Mouse (Mus musculus): ENCODE data around the gene Cst3. TPM values are rescaled to one million over a fixed set of nuclear protein-coding genes. Genes with fewer than 3 reads are reported as not detected.

Gene Cst3
- total RNA-seq, 4 experiments from 2014 or later = 2,002 to 3,250 (median 2,603) TPM

- no peak for DNase-seq (ENCODE audit: low spot score in 2 of 2)
Measured at GRCm38 (mm10) chr2:148856630-148857400, 18.7 kb downstream of the Cst3 start.

GRCm38 (mm10) chr2:148851116-148851906 is 24.2 kb downstream of the Cst3 start:
- DNase-seq (ENCODE audit: low spot score in 2 of 2) = peak; percentile 63 to 70

DNA sequence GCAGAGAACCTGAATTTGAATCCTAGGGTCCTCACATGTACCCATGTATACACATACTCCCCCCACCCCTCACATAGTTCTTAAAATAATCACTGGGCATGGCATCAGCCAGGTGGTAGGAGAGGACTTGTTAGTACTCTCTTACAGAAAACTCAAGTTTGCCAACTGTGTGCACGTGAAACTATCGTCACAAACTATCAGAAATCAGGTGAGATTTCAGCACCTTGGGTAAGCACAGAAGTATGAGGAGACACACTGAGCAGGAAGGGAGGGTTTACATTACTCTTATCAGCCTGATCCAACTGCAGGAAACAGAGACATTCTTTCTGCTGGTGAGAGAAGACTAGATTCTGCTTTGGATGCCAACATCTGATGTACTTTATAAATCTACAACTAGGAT is 36.3 kb downstream of the Cst3 start:
- DNase-seq (ENCODE audit: low spot score in 2 of 2) = no peak

GRCm38 (mm10) chr2:148838075-148838777 is 37.3 kb downstream of the Cst3 start:
- no peak for DNase-seq (ENCODE audit: low spot score in 2 of 2)

GRCm38 (mm10) chr2:148834912-148835311 is 40.6 kb downstream of the Cst3 start, which contains the start of gene Cst9:
Cst9 (plus strand) TSS chr2:148835147.
- DNase-seq (ENCODE audit: low spot score in 2 of 2) = no peak

- DNase-seq (ENCODE audit: low spot score in 2 of 2) = no peak
Measured at GRCm38 (mm10) chr2:148825986-148826385, 49.5 kb downstream of the Cst3 start.

Other genes starting within 250 kb of the Cst3 start
- gene Nxt1, start 203.1 kb downstream of the Cst3 start, total RNA-seq (2022) = 10 to 100 TPM; 10.7 to 13.1 (median 11.9) TPM
- 10 to 100 TPM; 26.8 to 30.6 (median 29.2) TPM for gene Gzf1, start 194.7 kb downstream of the Cst3 start, total RNA-seq (2022)
- gene Napb, start 143.2 kb downstream of the Cst3 start, total RNA-seq (2022) = 100 to 1,000 TPM; 311 to 359 (median 347) TPM
- under 1 TPM in 1 of 4 experiments, not detected in 3; 0.78 TPM for gene Cstl1, start 125.3 kb downstream of the Cst3 start, total RNA-seq (2022)
- gene Cst11, start 104.2 kb downstream of the Cst3 start, total RNA-seq (2022) = not detected
- not detected for gene 8030411F24Rik, start 93.7 kb downstream of the Cst3 start, total RNA-seq (2022)
- 1 to 10 TPM; 4.9 to 9.9 (median 7.6) TPM for gene Cst12, start 86.3 kb downstream of the Cst3 start, total RNA-seq (2022)
- not detected for gene Cst8, start 76.9 kb downstream of the Cst3 start, total RNA-seq (2022)
- gene Cst13, start 55.6 kb downstream of the Cst3 start, total RNA-seq (2022) = not detected
- not detected for gene Cst9, start 40.5 kb downstream of the Cst3 start, total RNA-seq (2022)
- gene 9230104L09Rik, start 10.7 kb downstream of the Cst3 start, total RNA-seq (2022) = not detected
- gene Gm1330, start 127.6 kb upstream of the Cst3 start, total RNA-seq (2022) = not detected
- gene Gm10750, start 141.5 kb upstream of the Cst3 start, total RNA-seq (2022) = not detected